Mouse (Mus musculus) thymus, postnatal 36 days (tissue): Measurements from ENCODE around the gene Exosc7.

ENCODE experiments used
- DNase-seq, 2 experiments: peaks; one replicate each; pipeline ENCODE4 v3.0.0; 2022; ENCODE audit warnings: mixed read lengths in 2 of 2

Exosc7 gene

DNA sequence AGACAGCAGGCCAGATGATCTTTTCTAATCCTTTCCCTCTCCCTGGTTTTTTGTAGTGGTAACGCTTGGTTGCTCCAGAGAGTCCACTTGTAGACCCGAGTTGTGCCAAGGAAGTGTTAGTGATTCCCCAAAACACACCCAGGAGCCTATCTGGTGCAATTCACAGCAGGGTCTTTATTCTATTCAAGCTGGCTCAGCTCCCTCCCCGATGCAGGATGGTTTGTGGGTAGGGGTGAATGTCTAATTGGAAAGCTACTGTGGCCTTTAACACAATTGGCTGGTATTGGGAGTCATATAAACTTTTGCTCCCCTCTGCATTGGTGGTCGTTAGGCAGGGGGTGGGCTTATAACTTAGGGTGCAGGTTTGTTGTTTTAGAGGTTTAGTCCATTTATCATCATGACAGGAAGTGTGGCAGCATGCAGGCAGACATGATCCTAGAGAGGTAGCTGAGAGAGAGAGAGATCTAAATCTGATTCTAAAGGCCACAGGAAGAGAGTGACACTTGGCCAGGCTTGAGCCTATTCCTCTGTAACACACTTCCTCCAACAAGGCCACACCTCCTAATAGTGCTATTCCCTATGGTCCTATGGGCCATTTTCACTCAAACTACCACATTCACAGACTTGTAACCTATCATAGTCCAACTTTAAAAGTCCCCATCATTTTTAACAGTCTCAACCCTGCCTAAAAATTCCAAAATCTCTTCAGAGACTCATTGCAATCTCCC lies 27.0 kb downstream of the Exosc7 start:
- DNase-seq, result no peak

DNA sequence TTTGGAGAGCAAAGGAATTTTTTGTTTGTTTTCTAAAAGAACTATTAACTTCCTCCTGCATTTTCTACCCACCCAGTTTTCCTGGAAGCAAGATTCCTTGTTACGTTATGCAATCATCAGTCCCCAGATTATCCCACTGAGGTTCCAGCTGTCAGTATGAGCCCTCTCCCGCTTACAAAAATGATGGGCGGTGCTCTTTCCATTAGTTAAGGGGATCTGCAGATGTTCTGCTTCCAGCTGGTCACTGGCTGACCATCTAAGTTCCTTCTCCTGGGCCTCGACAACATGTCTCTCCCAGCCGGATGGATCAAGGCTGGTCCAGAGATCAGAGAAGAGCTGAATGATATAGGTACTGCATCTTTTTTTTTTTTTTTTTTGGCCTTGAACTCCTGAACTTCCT lies 35.4 kb downstream of the Exosc7 start:
- no peak for DNase-seq

DNA sequence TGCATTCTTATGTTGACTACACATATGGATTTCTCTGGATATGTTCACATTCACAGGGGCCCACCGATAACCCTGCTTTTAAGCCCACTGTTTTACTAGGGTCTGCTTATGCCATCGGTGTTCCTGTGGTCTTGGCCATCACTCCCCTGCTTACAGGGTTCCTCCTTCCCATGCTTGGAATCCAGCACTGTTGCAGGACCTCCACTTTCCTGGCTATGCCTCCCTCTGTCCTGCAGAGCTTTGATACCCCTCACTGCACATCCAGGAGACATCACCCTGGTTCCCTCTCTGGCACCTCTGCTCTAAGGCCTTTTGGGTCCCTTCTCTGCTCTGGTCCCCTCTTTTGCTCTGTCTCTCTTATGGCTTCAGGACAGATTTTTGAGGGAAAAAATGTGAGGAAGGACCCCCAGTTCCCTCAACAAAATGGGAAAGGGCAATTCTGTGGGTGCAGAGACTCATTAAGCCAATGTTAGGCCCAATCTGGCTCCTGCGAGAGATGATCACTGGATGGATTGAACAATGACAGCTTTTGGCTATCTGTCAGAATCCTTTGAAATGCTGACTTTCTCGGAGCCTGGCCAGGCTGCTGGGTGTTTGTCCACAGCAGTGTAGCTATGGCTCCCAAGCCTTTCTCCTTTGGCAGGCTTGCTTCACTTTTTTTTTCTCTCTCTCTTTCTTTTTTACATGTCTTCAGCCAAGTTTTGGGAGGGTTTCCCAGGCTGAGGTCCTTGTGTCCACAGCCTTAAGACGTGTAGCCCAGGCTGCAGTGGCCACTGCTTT lies 37.4 kb downstream of the Exosc7 start, which contains the start of gene Clec3b:
Gene Clec3b (plus strand): TSS at position 706 of the 780 bp plus-strand sequence.
- DNase-seq, result no peak

DNA sequence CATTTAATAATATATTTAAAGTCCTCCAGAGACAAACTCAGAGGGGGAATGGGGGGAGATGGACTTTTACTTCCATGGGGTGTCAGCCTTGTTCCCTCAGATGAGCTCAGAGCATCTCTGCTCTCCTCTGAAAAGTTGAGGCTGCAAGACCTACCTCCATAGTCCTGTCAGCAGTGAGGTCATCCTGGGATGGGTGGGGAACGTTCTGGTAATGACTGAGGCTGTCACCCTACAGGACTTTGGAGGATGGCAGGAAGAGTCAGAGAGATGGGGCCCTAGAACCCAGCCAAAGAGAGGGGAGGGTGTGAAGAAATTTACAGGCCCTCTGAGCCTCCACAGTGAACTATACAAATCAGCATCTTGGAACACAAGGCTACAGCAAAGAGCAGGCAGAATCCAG lies 38.5 kb downstream of the Exosc7 start:
- peak in 1 of 2 experiments; percentile 9 for DNase-seq

DNA sequence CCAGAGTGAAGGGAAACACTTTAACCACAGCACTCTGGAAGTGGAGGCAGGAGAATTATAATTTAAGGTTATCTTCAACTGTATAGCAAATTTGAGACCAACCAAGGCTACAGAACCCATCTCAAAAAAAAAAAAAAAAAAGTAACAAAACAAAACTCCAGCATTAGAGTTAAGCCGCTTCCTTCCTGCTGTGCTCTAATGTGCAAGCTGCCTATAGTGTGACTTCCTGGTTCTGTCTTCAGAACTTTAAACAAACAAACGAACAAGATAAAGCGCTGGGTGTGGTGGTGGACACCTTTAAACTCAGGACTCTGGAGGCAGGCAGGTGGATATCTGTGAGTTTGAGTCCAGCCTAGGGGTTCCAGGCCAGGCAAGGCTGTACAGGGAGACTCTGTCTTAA lies 39.0 kb downstream of the Exosc7 start:
- DNase-seq, result peak in 1 of 2 experiments; percentile 11

DNA sequence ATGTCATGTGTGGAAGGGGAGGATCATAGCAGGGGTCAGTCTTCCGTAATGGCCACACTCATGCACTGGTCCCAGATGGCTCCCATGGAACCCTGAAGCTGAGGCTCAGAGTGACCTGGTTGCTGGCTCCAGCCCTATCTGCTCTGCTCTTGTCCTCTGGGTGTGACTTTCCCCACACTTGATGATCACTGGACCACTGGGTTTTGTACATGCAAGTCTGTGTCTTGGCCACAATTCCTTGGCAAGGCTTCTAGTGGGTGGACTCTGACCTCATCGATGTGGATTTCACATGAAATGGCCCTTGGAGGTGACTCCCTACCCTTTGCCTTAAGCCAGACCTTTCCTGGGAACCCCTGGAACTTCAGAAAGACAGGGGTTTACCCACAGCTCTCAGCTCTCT lies 40.1 kb downstream of the Exosc7 start:
- no peak for DNase-seq

DNA sequence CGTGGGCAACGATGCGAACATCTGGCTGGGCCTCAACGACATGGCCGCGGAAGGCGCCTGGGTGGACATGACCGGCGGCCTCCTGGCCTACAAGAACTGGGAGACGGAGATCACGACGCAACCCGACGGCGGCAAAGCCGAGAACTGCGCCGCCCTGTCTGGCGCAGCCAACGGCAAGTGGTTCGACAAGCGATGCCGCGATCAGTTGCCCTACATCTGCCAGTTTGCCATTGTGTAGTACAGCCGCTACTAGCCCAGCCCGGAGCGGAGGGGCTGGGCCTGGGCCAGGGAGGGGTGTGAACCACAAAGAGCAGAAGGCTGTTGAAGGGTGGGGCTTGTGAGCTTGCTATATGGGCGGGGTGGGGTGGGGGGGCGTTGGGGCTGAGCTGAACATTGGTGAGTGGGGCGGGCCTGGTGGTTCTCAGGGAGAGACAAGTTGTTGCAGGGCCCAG lies 43.9 kb downstream of the Exosc7 start:
- peak; percentile 65 to 79 for DNase-seq

DNA sequence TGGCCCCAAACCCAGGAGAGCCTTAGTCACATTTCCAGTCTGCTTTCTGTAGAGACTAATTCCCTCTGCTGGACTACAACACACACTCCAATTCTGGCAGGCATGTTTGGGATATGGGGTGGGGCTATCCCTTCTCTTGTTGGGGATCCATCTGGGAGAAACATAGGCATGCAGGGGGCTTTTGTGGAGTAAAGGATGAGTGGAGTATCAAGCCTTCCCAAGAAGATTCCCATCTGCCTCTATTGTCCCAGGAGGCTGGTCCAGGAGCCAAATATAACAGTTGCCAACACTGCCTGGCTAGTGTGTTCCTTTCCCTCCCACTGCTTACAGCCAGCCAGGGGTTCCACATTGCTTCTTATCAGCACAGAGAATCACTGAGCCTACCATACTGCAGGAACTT lies 44.7 kb downstream of the Exosc7 start:
- no peak for DNase-seq

DNA sequence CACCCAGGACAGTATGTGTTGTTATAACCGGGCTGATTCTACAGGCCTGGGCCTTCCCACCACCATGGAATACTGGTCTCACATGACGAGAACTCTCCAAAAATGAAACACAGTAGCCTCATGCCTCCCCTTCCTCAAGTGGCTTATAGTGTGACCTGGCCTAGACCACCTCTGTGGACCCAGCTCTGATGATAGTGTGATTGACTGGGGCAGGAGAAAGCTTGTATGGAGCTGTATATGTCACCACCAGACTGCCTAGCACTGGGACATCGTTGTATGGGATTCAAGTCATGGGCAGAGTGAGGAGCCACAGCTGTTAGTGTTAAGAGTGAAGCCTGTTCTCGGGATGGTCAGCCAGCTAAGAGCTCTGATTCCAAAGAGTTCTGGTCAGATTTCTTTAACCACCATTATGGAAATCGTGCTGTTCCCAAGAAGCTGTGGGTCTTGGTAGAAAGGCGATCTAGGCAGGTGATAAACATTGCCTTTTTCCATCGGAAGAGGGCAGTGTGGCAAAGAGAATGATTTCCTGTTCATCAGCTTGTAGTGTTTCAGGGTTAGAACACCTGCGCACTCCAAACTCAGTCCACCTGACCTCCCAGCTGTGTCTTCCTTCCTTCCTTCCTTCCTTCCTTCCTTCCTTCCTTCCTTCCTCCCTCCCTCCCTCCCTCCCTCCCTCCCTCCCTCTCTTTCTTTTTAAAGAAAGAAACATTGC lies 45.3 kb downstream of the Exosc7 start:
- peak in 1 of 2 experiments; percentile 38 for DNase-seq

DNA sequence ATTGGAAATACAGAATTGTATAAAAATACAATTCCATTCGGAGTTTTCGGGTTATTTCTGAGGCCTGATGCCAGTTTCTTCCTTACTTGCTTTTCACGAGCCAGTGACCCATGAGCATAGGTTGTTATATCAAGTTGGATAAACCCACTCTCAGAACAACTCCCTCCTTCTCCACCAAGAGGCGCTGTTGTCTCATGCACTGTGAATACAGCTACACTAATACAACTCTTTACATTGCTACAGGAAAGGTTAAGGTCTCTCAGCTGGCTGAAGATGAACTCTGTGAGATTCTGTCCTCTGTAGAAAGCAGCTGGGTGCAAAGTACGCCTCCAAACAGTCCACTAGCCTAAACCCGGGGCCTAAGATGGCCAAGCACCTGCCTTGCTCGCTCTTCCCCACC lies 46.3 kb downstream of the Exosc7 start:
- DNase-seq, result peak; percentile 33 to 43

DNA sequence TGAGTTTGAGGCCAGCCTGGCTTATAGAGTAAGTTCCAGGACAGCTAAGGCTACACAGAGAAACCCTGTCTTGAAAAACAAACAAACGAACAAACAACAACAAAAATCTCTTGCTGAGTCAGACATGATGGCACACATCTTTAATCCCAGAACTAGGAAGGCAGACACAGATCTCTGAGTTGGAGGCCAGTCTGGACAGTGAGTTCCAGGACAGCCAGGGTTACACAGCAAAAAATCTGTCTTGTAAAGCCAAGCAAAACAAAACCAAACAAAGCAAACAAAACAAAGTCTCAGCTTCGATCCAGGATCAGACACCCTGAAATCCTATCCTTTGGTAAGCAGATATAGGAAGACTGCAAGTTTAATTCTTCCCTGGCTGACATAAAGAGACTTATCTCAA lies 48.8 kb downstream of the Exosc7 start:
- DNase-seq, result no peak

DNA sequence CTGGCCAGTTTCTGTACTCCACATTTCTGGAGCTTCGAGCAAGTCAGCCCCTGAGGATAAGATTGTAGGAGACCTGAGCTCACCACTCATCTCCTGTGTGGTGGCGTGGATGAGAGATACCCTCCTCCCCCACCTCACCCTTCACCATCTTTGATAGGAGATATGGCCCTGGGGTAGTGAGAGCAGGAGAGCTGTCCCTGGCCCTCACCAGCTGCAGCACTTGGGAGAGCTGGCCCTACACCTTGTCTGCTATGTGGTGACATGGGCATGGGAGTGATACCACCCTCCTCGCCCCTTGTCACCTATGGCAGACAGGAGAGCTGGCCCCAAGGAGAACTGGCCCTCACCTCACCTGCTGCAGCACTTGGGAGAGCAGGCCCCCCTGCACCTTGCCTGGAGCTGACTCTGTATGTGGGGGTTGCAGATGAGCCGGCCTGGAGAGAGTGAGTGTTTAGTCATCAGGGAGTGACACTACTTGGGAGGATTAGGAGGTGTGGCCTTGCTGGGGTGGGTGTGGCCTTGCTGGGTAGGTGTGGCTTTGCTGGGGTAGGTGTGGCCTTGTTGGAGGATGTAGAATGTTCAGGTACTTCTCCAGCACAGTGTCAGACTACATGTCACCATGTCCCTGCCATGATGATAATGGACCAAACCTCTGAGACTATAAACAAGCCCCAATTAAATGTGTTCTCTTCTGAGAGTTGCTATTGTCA lies 50.1 kb downstream of the Exosc7 start:
- DNase-seq, result no peak

DNA sequence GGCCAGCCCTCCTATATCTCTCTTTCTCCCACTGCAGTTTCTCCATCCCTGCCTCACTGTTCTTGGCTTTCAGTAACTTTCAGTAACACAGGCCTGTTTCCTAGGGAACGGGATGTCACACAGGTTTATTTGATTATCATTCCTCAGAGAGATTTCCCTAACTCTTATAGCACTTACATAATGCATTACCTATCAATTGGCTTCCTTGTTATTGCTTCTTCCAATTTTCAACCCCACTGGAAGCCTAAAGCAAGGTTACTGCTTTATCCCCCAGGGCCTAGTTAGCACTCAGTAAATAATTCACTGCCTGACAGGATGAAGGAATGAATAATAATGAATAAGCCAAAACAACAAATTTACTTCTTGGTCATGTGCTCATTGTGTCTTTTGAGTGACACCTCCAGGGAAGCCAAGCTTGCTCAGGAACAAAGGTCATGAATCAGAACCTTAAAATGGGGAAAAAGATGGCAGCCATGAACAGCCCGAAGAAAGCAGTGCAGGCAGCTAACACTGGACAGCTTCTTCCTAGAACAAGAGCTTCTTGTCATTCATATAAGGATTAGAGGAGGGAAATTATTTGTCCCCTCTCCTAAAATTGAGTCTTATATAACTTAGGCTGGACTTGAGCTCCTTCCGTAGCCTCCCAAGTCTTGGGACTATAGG lies 52.9 kb downstream of the Exosc7 start:
- DNase-seq, result no peak

DNA sequence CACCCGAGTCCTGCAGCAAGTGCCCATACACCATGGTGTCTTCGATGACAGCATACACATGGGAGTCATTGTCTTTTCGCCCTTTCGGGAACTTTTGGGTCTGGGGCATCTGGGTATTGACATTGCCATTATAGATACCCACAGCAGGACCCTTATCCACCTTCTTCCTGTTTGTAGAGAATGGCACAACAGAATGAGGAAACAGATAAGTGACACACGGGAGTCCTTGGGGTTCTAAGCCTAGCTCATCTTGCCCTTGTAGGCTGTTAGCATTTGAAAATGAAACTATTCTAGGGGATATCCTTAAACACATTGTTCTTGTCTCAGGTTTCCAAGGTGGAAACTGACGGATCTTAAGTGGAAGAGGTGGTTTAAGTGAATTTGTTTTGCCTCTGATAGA lies 60.7 kb downstream of the Exosc7 start:
- DNase-seq, result no peak

DNA sequence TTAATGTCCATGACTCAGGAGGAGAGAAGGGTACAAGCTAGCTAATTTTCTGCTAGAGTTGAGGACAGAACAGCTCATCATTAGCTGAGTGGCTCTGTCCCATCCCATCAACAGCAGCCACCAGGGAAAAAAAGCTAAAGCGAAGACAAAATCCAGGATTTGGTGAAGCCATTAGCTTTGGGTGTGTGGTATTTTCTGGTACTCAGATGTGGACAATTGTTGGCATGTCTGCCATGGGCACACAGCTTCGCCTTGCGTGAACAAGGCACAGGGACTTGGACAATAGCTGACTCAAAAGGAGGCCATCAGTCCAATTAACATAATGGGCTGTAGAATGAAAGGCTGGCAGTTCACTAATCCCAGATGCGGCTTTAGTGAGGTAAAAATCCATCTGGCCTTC lies 61.3 kb downstream of the Exosc7 start:
- DNase-seq, result no peak

DNA sequence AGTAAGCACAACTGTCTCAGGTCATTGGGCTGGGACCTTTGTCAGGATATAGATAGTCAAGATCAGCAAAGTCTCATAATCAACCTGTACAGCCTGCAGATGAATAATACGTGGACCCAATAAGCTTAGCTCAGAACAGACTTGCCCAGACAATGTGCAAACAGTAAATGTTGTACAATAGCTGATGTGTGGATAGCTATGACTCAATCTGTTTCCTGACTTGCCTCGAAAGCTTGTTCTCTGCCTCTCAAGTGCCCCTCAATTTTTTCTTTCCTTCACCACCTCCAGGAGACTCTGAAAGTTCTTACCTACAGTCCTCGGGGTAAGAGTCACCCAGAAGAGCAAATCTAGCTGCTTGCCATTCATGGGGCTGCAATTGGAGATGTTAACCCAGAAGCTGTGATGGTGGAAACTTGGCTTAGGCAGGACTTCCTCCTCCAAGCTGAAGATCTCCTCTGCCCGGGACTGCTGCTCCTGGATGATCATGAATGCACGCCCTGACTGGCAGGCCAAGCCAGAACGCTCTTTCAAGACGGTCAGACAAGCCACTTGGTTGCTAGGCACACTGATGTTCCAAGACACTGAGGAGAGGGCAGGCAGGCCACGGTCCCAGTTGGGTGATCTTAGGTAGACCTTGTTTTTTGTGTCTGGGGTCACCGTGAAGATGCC lies 64.5 kb downstream of the Exosc7 start:
- no peak for DNase-seq

DNA sequence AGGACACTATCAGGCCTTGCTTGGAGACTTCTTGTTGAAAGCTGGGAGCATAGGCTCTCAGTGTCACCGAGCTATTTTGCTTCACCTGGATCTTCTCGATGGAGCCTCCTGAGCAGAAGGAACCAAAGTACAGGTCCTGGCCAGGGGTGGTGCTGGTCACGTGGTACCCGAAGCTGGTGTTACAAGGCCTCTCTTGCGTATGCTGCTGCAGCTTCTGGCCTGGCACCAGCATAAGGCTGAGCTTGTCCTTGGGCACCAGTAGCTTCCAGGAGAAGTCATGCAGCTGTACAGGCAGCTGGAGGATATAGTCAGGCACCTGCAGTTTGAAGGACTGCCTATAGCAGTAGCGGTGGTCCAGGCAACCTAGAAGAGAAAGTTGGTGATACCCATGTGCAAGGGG lies 67.0 kb downstream of the Exosc7 start:
- DNase-seq, result no peak

DNA sequence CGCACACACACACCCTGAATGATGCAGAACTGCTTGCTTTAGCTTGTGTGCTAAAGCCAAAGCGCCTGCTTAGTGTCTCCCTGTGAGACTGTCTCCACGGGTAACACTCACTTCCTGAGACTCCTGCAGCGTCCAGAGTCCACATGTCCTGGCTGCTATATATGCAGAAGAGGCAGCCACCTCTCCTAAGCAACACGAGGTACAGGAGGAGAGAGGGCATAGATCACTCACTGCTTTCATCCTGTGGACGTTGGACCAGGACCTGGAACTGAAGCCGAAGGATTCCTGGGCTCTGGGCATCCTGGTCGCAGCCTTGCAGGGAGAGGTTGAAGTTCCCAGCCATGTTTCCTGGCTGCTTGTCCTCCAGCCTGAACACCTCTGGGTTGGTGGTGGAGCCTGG lies 70.2 kb downstream of the Exosc7 start:
- no peak for DNase-seq

DNA sequence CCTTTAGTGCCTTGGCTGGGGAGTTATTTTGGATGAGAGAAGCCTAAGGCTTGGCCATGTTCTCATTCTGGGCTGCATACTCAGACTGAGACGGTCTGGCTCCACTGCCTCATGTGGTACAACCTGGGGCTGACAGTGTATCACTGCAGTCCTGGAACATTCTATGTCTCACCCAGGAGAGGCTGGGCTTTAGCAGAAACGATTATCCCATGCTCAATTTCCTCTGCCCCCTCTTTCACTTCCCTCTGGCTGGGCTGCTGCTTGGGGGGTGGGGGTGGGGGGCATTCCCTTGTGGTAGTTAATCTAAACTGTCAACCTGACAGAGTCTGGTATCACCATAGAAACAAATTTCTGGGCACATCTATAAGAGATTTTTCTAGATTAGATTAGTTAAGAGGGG lies 72.5 kb downstream of the Exosc7 start:
- DNase-seq, result no peak
